Mouse (Mus musculus) neural tube, embryonic 12.5 days (tissue): ENCODE results near the gene Gm21974. TPM values are rescaled to one million over a fixed set of nuclear protein-coding genes. Genes with fewer than 3 reads are reported as not detected.
"Not testable (repeated sequence)": the region's sequence is repeated elsewhere in the genome, so short reads cannot be mapped to it uniquely, and the experiment has no call there.

Source experiments
- ATAC-seq: fragments of 200-750 bp; cut with Nextera tagmentation; 2 replicates; pipeline ENCODE4 v1.8.0; 2017; ENCODE audit warnings: low read depth, mild to moderate bottlenecking, moderate TSS enrichment, moderate library complexity; ENCODE audit not compliant: low FRiP score
- H3K27ac ChIP-seq: fragments of 300-500 bp; sonication (generic); 2 replicates; pipeline ENCODE4 v1.5.1; 2016
- H3K27me3 ChIP-seq: fragments of 300-500 bp; sonication (generic); replicated peaks from 2 replicates; pipeline ENCODE4 v1.6.1; 2016; ENCODE audit warnings: mild to moderate bottlenecking
- H3K36me3 ChIP-seq: fragments of 300-500 bp; sonication (generic); 2 replicates; pipeline ENCODE4 v1.6.1; 2016; ENCODE audit warnings: mild to moderate bottlenecking
- H3K4me1 ChIP-seq: fragments of 300-500 bp; sonication (generic); 2 replicates; pipeline ENCODE4 v1.6.1; 2016
- H3K4me2 ChIP-seq: fragments of 300-500 bp; sonication (generic); replicated peaks from 2 replicates; pipeline ENCODE4 v1.6.1; 2016; ENCODE audit warnings: mild to moderate bottlenecking
- H3K4me3 ChIP-seq: fragments of 300-500 bp; sonication (generic); 2 replicates; pipeline ENCODE4 v1.5.1; 2016
- H3K9ac ChIP-seq: fragments of 300-500 bp; sonication (generic); 2 replicates; pipeline ENCODE4 v1.6.1; 2016; ENCODE audit warnings: mild to moderate bottlenecking
- H3K9me3 ChIP-seq: fragments of 300-500 bp; sonication (generic); 2 replicates; pipeline ENCODE4 v1.6.1; 2016; ENCODE audit warnings: mild to moderate bottlenecking
- WGBS: fragments of 180-500 bp; shearing (Covaris S2); methylation state at CpG from one replicate; pipeline ENCODE4 v1.1.7; 2016; 5-methylcytosine and 5-hydroxymethylcytosine counted together
- polyA plus RNA-seq: library from polyadenylated mRNA; unstranded; fragments of >200 nt; fragmentation: Nextera tagmentation; extraction: Ambion mirVana; gene quantifications from 2 replicates; pipeline ENCODE4 v1.2.1, GENCODE M21; 2016

Gm21974 gene
- polyA plus RNA-seq, 1 experiment from 2014 or later = not detected

- H3K36me3 ChIP-seq, H3K9me3 ChIP-seq, ATAC-seq, H3K9ac ChIP-seq, H3K4me1 ChIP-seq, H3K27ac ChIP-seq, H3K4me2 ChIP-seq, H3K27me3 ChIP-seq, H3K4me3 ChIP-seq: not testable (repeated sequence)
- WGBS = 74% methylated on average over 4 of the region's 4 CpGs
Observed at GRCm38 (mm10) chr7:127837878-127838277, 57.4 kb downstream of the Gm21974 start.

DNA sequence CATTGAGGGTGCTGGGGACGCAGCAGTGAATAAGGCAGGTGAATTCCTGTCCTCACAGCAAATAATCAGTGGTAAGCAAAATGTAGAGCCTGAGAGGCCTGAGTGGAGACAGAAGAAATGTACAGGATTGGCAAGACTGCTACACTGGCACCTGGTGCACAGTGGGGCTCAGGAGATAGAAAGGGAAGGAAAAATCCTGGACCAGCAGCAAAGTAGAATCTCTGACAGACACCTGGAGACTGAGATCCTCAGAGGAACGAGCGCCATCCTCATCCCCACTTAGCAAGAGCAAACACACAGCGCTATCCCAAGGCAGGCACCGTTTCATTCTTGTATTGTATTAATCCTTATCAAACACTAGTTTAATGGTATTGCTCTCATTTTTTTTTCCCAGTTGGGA is 57.8 kb downstream of the Gm21974 start:
- H3K4me2 ChIP-seq = no peak overlapping the region
- no peaks in the 10 kb centered on the region for H3K9me3 ChIP-seq
- no peak overlapping the region for H3K4me3 ChIP-seq
- WGBS = 94% methylated on average over 5 of the region's 5 CpGs
- no peak for ATAC-seq
- no peaks in the 10 kb centered on the region for H3K36me3 ChIP-seq
- H3K27me3 ChIP-seq = no peaks in the 10 kb centered on the region
- no peak overlapping the region for H3K9ac ChIP-seq
- H3K27ac ChIP-seq = no peak overlapping the region
- H3K4me1 ChIP-seq = peaks cover 5% of the 10 kb centered on the region; the same call in 1 of the 2 replicates

Other genes with a start within 250 kb of the Gm21974 start
- 71.1 and 74.7 TPM in 2 replicates for gene Bcl7c, start 186.5 kb downstream of the Gm21974 start, polyA plus RNA-seq
- 5.8 TPM in 2 replicates for gene Ctf1, start 182.7 kb downstream of the Gm21974 start, polyA plus RNA-seq
- 0.22 and 0.28 TPM in 2 replicates for gene Ctf2, start 163.3 kb downstream of the Gm21974 start, polyA plus RNA-seq
- 10.2 and 13.0 TPM in 2 replicates for gene Fbxl19, start 150.9 kb downstream of the Gm21974 start, polyA plus RNA-seq
- 7.9 and 9.9 TPM in 2 replicates for gene Orai3, start 125.6 kb downstream of the Gm21974 start, polyA plus RNA-seq
- 20.3 and 22.5 TPM in 2 replicates for gene Setd1a, start 118.8 kb downstream of the Gm21974 start, polyA plus RNA-seq
- not detected in 2 replicates for gene Gm49388, start 109.8 kb downstream of the Gm21974 start, polyA plus RNA-seq
- gene Hsd3b7, start 94.8 kb downstream of the Gm21974 start, polyA plus RNA-seq = 7.8 and 9.0 TPM in 2 replicates
- 19.2 and 19.3 TPM in 2 replicates for gene Stx4a, start 71.2 kb downstream of the Gm21974 start, polyA plus RNA-seq
- 19.0 and 19.2 TPM in 2 replicates for gene Stx1b, start 70.9 kb downstream of the Gm21974 start, polyA plus RNA-seq
- gene Zfp646, start 19.2 kb downstream of the Gm21974 start, polyA plus RNA-seq = 18.1 and 19.5 TPM in 2 replicates
- 34.7 and 38.9 TPM in 2 replicates for gene Zfp668, start 18.6 kb downstream of the Gm21974 start, polyA plus RNA-seq
- 0.98 and 1.1 TPM in 2 replicates for gene Prss53, start 4.5 kb downstream of the Gm21974 start, polyA plus RNA-seq
- 55.2 and 57.5 TPM in 2 replicates for gene Vkorc1, start 163 bp upstream of the Gm21974 start, polyA plus RNA-seq
- gene Bckdk, start 8.6 kb upstream of the Gm21974 start, polyA plus RNA-seq = 74.1 and 79.1 TPM in 2 replicates
- gene Kat8, start 17.1 kb upstream of the Gm21974 start, polyA plus RNA-seq = 50.9 and 51.0 TPM in 2 replicates
- 0.58 and 1.1 TPM in 2 replicates for gene Prss8, start 34.6 kb upstream of the Gm21974 start, polyA plus RNA-seq
- gene Prss36, start 51.3 kb upstream of the Gm21974 start, polyA plus RNA-seq = 9.2 and 12.2 TPM in 2 replicates
- gene Fus, start 72.0 kb upstream of the Gm21974 start, polyA plus RNA-seq = 481 and 511 TPM in 2 replicates
- gene Pycard, start 98.4 kb upstream of the Gm21974 start, polyA plus RNA-seq = 6.5 and 6.9 TPM in 2 replicates
- 0.23 TPM in 1 of 2 replicates, not detected in the other for gene Trim72, start 108.5 kb upstream of the Gm21974 start, polyA plus RNA-seq
- gene Itgam, start 167.2 kb upstream of the Gm21974 start, polyA plus RNA-seq = 0.91 and 1.1 TPM in 2 replicates
- gene Gm49368, start 167.2 kb upstream of the Gm21974 start, polyA plus RNA-seq = not detected in 2 replicates
- gene Itgax, start 234.1 kb upstream of the Gm21974 start, polyA plus RNA-seq = not detected in 2 replicates